Mouse (Mus musculus) hindlimb bud, embryonic 11.5 days (tissue): ENCODE results near the gene Macf1.
"Not testable (repeated sequence)": the region's sequence is repeated elsewhere in the genome, so short reads cannot be mapped to it uniquely, and the experiment has no call there.

Source experiments
- DNase-seq: peaks from one replicate; pipeline ENCODE4 v3.0.0-alpha.2; 2012; ENCODE audit warnings: low read depth, low spot score; ENCODE audit errors: extremely low spot score

Macf1 gene

DNA sequence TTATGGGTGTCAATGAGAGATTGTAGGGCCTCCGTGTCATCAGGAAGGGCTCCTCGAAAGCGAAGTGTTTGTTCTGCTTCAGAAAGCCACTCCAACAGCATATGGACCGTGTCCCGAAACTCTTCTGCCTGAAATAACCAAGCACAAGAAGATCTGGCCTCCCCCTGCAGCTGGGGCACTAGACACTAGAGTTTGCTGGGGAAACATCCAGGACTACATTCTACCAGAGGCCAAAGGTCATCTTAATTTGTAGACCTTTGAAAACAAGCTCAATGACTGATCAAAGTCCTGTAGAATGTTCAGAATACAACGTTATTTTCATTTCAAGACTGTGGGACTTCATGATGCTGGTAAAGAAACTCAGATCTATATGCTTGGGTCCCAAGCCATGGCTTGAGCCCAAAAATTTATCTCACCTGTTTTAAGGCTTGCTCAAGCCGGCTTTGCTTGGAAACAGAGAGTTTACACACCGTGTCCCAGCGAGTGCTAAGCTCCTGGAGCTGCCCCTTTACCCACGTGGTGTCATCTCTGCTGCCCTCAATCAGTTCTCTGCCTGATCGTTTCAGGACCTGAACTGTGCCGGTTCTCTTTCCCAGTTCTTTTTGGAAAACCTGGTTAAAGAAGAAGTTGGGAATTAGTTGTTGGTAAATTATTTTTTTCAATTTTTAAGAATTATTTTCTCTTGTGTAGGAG is 309.7 kb downstream of the Macf1 start:
- no peak for DNase-seq

DNA sequence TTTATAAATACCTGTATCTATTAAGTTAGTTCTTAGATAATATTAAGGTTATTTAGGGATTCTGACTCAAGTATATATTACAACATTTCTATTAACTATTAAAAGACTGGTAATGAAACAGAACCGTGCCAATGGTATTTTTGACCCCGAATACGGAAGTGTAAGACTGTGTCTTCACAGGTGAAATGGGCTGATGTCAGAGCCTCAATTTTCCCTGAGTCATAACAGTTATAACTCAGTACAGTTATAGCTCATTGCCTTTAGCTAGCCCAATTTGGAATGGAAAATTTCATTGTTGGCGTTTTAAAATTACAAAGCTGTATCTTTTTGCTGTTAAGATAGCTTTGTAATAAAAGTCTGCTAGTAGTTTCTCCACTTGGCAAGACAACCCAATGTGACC is 320.6 kb downstream of the Macf1 start:
- no peak for DNase-seq

DNA sequence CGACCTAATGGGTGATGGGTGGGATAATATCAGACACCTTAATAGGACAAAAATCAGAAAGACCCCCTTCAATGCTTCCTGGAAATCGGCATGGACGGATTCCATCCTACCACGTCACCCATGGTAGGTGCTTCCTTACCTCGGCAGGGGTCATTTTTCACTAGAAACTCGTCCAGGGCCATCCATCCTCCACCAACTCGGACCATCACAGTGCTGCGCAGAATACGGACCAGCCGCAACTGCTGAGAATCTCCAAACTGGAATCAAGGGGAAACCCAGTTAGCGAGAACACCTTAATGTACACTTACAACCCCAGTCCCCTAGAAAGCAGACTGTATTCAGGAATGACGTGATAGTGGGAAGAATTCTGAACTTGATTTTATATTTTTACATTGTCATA is 323.4 kb downstream of the Macf1 start:
- no peak for DNase-seq

DNA sequence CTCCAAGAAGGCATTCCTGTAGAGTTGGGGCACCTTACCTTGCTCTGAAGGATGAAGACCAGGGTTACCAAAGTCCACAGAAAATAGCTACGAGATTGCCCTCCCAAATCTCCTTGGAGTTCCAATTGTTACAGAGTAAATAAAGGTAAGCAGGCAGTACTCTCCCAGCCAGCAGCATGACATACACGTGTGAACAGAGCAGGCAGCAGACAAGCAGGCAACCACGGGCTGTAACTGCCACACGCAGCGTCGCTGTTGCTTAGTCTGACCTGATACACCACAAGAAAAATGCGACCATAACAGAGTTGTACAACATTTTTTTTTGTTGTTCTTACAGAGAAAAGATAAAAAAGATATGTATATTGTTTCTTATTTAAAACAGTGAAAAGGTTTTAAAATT is 325.5 kb downstream of the Macf1 start:
- DNase-seq, result no peak

DNA sequence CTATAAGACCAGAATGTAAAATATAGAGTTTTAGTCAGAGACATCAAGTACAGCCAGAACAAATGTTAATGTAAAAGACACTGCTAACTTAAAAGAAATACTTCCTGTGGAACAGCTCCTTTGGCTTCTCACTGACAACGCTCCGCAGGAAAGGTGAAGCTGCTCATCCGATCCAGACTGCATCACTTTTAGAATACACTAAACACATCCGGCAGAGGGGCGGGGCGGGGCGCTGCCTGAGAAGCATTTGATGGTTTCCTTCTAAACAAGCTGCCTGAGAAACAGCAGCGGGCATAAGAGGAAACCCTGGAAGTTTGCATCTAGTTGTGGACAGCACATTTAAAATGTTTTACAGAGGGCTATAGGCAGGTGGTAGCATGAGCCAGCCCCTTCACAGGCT is 328.2 kb downstream of the Macf1 start:
- DNase-seq, result no peak

DNA sequence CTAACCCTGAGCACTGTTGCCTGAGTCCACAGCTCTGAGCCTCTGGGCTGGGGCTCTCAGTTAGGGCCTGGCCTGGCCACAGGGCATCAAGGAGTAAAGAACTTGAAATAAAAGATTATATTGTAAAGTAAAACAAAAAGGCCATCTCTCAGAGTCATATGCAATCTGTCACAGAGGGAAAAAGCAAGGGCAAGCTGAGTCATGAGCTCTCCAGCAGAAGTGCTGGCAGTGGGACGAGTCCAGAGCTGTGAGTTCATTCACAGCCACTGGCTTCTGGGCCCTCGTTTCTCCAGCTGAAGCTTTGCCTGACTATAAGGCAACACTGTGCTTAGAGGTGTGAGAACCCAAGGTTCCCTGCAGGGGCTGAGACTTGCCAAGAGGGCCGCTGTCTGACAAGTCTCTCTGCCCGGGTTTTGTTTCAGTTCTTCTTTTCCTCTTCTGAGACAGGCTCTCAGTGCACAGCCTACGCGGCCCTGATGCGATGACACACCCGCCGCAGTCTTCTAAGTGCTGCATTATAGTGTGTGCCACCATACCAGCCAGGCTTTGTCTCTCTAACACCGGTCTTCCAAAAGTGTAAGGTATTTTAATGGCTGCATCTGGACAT is 330.8 kb downstream of the Macf1 start:
- DNase-seq, result no peak

DNA sequence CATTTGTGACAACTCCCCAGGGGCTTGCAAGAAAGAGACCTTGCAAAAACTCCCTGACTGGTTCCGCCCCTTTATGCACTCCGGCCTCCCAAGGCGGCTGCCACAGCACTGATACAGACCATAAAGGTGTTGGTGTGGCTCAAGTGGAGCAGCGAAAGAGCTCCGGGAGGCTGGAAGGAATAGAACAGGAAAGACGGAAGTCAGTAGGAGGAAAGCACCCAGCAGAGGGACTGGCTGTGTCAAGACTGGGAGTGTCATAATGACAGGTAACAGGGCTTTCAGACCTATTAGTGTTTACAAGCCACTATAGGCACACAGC is 340.7 kb downstream of the Macf1 start:
- no peak for DNase-seq

DNA sequence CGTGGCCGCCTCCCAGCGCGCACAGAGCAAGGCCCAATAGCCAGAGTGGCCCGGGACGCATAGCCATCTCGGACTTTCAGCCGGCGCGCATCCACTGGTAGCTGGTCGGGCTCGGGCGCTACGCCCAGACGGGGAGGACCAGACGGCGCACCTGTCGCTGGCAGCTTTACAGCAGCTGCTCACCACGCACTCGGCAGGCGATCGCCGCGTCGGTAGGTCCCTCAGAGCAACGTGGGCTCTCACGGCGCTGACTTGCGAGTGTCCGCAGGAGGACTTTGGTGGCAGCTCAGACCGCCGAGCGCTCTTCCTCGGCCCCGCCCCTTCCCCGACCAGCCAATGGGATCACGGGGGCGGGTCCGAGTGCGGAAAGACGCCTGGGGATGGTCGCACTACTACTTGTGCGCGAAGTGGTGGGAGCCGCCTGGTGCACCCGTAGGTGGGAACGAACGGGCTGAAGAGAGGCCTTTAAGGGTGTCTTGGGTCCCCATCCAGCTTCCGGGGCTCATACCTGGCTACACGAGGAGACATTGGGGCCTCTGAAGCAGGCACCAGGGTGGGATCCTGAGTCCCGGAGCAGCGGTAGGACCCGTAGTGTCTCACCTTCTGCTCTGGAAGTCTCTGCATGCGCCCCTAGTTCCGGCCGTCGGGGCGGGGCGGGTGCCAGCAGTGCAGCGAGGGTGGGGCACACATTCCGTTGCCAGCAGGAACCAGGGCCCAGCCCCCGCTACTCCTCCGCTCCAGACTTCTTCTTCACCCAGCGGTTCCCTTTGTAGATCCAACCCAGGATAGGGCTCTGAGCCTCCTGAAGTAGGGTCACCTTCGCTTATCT is 341.3 kb downstream of the Macf1 start, which contains the start of gene Bmp8a:
Gene Bmp8a (minus strand): TSS at position 611 of the 829 bp plus-strand sequence.
- DNase-seq, result no peak

DNA sequence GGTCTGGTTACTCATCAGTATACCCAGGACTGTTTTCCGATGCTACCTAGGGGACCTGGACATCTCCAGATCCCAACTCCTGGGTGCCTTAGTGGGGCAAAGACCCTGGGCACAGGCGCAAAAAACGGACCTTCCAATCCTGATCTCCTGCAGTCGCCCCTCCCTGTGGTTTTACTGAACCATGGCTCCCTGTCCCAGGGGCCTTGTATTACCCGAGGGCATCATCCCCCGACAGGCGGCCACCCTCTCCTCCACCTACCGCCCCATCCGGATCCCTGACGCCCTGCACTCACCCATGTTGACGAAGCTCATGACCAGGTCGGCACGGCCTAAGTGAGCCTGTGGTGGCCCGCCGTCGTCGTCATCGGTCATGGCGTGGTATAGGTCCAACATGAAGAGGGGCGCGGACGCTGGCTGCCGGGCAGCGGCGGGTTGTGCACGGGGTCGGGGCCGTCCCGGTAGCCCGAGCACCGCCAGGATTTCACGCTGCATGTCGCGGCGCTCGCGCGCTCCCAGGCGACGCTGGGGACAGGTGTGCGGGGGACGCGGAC is 342.0 kb downstream of the Macf1 start:
- no peak for DNase-seq

DNA sequence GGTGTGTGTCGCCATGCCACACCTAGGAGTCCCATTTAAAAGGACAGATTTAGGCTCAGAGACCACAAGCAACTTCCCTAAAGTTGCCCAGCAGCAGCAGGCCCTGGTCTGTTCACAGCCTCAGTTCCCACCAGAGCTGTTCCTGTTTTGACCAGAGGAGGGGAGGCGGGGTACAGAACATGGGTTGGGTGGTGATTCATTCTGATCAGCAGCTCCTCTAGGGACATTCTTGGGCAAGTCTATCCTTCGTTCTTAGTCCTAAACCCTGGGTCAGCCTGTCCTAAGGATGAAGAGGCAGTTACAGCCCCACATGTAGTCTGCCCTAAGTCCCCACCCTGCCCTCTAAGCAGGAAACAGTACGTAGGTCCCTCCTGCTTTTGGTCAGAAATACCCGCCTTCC is 343.9 kb downstream of the Macf1 start:
- no peak for DNase-seq

DNA sequence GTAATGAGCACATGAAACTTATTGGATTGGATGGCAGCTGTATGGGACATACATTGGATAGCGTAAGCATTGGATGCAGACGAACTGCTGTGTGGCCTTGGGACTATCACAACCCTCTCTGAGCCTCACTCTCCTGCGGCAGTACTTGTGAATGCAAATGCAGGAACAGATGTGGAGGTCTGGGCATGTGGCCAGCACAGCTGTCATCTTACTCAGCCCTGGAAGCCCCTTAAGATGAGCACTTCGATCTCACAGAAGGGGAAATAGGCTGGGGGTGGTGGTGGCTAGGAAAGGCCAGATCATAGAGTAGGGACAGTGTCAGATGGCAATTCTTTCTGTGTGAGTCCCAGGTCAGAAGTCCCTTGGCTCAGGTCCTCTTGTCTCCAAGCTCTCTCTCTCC is 346.5 kb downstream of the Macf1 start:
- no peak for DNase-seq

DNA sequence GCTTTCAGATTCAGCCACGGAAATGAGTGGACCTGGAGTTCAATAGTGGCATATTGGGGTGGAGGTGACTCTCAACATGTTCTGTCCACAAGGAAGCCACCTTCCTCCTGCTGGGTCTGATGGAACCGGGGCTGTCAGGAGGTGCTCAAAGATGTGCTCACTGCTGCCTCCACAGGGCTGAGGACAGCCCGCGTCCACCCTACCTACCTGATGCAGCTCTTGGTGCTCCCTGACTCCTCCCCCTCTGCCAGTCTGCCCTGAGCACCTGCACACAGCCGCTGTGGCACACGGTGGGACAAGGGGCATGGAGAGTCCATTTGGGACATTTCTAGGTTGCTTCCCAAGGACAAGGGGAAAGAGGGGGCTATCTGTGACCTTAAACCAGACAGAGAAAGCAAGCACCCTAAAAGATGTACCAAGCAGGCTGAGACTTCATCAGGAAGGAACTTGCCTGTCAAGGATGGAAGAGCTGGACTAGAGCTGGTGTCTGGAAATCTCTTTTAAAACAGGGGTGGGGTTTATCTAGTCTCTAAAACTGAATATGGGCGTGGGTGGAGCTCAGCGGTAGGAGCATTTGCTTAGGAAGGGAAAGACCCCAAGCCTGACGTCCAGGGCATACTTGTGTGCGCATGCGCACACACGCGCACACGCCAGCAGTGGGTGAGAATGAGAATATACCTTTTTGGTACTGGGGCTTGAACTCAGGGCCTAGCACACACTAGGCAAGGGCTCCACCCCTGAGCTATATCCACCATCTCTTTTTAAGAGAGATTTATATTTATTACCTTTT is 348.2 kb downstream of the Macf1 start:
- DNase-seq, result no peak

DNA sequence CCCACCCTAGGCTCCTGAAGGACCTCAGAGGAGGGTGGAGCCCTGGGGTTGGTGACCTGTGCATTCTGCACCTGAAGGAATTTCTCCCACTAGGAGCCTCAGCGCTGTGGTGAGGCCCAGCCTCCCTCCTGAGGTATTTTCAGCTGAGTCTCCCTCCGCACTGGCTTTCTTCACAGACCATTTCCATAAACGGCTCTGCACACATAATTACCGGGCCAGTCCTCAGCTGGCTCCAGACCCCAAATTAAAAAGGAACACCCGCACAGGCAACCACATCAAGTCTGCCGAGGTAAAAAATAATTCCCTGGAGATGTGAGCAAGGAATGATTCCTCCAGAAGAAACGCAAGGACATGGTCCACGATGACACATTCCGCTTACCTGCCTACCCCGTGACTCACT is 348.9 kb downstream of the Macf1 start:
- DNase-seq, result not testable (repeated sequence)

DNA sequence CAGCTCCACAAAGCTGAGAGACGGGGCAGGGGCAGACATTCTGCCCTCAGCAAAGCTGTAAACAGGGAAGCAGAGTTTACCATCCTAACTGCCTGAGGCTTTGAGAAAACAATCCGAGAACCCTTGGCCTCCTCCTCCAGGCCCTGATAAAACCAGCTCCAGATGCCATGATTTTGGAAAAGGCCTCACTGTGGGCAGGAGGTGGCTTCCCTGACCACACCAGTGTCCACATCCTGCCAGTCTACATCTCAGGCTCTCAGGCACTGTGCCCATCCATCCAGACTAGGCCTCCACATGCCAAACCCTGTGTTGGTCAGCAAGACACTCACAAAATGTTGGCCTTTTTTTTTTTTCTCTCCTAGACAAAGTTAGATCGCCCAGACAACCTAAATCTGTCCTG is 350.0 kb downstream of the Macf1 start:
- no peak for DNase-seq

DNA sequence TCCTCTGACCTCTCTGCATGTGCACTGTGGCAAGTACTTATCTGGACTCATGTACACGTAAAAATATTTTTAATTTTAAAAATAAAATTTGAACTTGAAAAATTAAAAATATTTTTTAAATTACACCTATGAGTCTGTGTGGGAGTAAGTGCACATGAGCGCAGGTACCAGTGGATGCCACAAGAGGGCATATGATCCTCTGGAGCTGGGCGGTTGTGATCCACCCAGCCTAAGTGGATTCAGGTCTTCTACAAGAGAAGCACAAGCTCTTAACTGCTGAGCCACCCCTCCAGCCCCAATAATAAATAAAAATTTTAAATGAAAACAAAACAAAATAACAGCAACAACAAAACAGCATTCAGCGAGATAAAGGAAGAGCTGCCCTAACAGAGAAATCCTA is 351.0 kb downstream of the Macf1 start:
- no peak for DNase-seq

DNA sequence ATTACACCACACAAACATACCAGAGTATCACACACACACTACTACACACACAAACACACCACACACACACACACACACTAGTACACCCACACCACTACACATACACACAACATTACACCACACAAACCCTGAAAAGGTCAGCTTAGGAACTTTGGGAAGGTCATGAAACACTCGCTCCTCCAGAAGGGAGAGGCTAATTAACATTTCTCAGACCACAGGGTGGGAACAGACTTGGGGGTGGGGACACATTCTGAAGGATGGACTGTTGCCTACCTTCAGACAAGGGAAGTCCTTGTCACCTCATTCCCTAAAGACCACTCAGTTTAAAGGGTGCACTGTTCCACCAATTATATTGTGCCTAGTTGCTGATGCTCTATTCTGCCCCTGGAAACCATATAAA is 352.2 kb downstream of the Macf1 start:
- DNase-seq, result not testable (repeated sequence)

DNA sequence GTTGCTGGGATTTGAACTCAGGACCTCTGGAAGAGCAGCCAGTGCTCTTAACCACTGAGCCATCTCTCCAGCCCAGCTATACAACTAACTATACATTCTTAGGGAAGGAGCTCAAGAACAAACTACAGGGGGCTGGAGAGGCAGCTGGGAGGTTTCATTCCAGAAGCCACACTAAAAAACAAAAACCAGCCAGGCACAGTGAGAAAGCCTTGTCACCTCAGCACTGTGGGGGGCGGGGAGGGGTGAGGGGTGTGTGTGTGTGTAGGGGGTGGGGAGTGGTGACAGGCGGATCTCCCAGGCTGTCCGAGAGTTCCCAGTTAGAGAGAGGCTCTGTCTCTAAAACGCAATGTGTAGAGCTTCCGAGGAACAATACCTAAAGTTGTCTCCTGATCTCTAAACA is 352.8 kb downstream of the Macf1 start:
- no peak for DNase-seq

DNA sequence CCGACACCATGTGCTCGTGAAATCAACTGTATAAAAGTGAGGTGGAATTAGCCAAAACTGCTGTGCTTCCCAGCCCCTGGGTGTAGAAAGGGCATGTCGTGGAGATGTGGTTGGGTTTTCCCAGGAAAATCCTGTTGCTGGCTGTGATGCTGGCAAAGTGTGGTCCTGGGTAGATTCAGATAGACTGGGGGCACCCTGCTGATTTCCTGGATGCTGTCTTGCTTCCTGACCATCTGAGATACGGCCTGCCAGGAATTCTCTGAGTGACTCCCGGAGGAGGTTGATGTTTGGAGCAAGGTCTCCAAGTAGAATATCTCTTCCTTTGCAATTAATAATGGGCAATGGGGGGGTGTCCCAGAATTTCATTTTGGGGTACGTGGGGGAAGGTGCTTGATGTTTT is 355.2 kb downstream of the Macf1 start:
- DNase-seq, result no peak

DNA sequence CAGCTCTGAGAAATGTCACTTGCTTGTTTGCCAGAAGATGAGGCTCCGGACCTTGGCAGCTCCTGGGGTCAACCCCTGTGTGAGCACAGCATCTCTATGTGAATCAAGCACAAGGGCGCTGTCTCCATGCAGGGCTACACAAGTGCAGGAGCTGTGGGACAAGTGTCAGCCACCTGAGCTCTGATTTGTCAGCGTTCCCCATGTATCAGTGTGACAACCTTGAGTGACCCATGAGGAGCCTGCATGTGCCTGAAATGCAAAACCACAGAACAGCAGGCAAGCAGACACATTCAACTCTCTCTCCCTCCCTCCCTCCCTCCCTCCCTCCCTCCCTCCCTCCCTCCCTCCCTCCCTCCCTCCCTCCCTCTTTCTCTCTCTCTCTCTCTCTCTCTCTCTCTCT is 356.5 kb downstream of the Macf1 start:
- DNase-seq, result no peak

DNA sequence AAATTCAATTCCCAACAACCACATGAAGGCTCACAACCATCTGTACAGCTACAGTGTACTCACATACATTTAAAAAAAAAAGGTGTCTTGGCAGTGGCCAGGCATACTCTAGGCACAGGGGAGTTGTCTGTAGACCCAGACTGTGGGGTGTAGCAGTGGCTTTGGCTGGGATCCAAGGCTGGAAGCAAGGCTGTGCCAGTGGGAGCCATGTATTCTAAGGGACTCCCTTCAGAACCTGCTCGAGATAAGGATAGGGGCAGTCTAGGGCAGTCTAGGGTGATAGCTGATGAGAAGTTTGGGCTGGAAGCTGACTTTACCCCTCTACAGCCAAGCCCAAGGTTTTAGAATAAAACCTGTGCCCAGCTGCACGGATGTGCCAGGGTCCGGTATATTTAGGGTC is 358.1 kb downstream of the Macf1 start:
- no peak for DNase-seq

DNA sequence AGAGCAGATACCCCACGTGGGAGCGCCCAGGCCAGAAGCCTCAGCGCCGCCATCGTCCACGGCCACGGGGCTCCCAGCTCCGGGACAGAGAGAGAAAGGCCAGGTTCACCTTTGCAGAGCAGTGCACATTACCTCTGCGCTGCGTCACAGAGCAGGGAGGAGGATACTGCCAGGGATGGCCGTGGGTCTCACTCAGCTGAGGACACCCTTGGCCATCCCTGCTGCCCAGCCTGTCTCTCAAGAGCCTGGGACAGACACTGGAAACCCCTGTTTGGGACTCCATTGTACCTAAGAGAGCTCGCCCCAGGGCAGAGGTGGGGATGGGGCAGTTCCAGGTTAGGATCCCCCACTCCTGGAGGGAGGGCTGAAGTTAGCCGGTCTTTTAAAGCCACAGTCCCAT is 360.6 kb downstream of the Macf1 start, which contains the start of gene Oxct2a:
Gene Oxct2a (minus strand): TSS at position 101 of the 400 bp plus-strand sequence.
- DNase-seq, result no peak
